Mouse (Mus musculus): ENCODE data around the gene Slc24a3.

Gene Slc24a3

GRCm38 (mm10) chr2:145197076-145197475 is 29.5 kb downstream of the Slc24a3 start:
- peak; percentile 10 for DNase-seq (ENCODE audit: low spot score)

- DNase-seq (ENCODE audit: low spot score), result no peak
Observed at GRCm38 (mm10) chr2:145213587-145213986, 46.0 kb downstream of the Slc24a3 start.

- DNase-seq (ENCODE audit: low spot score), result no peak
Observed at GRCm38 (mm10) chr2:145214086-145214831, 46.7 kb downstream of the Slc24a3 start.

DNA sequence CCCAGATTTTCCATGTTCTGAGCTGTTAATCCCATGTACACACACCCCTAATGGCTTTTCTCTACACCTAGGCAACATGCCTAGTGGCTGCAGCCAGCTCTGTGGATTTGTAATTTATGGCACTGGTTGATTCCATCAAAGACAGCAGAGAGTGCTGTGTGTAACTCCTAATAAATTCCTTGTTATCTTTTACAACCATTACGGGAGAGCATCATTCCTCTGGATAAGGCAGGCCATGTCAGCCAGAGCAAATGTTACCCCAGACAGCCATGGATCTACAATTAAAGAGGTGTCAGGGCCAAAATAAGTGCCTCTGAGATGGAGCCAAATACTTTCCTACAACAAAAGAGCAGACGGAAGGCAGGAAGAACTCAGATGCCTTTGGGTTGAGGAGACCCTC is 49.0 kb downstream of the Slc24a3 start:
- no peak for DNase-seq (ENCODE audit: low spot score)

- no peak for DNase-seq (ENCODE audit: low spot score)
Observed at GRCm38 (mm10) chr2:145217422-145217821, 49.9 kb downstream of the Slc24a3 start.

GRCm38 (mm10) chr2:145219246-145219645 is 51.7 kb downstream of the Slc24a3 start:
- no peak for DNase-seq (ENCODE audit: low spot score)

- no peak for DNase-seq (ENCODE audit: low spot score)
Observed at GRCm38 (mm10) chr2:145223646-145224045, 56.1 kb downstream of the Slc24a3 start.

DNA sequence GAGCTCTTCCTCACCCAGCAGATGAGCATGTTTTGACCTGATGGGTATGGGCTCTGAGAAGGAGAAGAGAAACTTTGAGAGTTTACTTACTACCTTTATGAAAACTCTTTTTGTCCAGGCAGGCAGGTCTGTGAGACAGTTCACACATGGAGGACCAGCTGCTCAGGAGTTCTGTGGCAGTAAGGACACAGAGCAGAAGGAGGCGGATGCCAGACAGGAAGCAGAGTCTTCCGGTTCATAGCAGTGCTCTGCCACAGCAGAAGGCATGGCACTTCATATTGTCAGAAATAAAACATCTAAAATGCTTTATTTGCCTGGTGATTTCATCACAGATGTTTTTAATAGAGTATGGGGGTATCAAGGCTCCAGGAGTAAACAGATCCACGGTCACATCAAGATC is 58.1 kb downstream of the Slc24a3 start:
- no peak for DNase-seq (ENCODE audit: low spot score)

- no peak for DNase-seq (ENCODE audit: low spot score)
Observed at GRCm38 (mm10) chr2:145226100-145226499, 58.5 kb downstream of the Slc24a3 start.

GRCm38 (mm10) chr2:145227351-145227750 is 59.8 kb downstream of the Slc24a3 start:
- no peak for DNase-seq (ENCODE audit: low spot score)

DNA sequence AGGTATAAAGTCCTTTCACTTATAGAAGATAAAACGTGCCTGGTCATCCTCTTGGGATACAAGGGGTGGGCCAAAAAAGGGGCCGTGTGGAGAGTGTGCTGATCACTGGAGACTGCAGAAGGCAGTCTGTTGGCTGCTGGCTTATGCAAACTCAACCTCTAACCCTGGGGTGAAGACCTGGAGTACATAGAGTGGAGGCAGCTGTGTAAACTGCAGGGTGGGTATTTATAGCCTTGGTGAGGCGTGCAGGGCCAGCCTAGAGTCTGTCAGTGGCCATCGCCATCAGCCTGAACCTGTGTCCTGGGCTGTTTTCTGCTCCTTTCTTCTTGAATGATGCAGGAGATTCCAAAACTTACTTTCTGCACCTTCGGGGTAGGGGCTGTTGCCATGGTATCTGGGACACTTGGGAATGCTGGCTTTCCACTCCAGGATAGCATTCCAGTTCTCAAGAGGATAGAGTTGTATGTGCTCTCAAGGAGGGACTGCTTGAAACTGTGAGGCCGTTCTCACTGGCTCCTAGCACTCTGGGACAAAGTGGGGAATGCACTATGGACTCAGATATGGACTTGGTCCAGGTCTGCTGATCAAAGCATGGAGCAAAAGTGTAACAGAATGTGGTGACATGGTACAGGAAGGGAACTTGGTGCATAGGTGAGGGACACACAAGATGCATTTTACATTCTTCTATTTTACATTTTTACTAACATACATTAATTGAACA is 65.4 kb downstream of the Slc24a3 start:
- DNase-seq (ENCODE audit: low spot score), result no peak

DNA sequence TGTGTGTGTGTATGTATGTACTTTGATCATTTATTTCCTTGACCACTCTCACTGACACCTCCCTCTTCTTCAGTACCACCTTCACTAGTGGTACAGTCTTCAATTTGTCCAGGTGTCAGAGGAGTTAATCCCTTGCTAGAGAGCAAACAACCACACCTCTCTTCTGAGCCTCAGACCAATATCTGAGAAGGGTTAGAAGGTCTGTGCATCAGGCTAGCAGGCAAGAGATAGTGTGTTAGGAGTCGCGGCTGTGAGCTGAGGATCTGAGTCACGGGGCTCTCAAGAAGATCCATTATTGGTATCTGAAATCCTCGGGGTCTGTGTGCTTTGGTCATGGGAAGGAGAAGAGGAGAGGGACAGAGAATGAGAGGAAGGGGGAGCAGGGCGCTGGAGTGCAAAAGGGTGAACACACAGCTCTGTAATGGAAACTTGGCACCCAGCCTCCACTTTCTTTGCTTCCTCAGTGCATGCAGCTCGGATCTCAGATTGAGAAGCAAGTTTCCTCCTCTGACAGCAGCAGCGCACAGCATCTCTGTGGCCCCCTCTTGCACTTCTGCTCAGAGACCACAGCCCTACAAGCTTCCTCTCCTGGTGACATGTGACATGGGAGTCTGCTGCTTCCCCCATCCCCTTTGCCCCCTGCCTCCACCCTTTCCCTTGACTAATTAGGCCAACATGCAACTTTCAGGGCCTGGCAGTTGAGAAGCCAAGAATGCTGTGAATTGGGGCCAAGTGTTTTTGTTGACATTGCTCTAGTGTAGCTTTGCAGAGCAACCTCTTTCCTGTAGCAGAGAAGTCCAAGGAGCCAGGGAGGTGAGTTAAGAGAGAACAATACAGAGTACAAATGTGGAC is 66.2 kb downstream of the Slc24a3 start:
- peak; percentile 27 for DNase-seq (ENCODE audit: low spot score)

DNA sequence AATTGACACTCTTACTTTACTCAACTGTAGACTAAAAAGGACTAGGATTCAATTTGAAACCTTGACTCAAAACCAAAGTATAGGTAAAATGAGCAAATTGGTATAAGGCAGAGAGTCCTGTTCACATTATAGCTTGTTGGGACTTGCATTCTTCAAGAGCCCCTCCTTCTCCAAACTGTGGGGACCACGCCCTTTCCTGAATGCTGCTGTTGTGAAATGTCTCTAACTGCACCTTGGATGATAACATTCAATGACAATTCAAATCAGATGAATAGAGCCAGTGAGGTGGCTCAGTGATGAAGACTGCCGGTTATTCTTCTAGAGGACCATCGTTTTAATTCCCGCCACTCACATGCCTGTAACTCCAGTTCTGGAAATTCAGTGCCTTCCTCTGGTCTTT is 78.8 kb downstream of the Slc24a3 start:
- DNase-seq (ENCODE audit: low spot score), result no peak

DNA sequence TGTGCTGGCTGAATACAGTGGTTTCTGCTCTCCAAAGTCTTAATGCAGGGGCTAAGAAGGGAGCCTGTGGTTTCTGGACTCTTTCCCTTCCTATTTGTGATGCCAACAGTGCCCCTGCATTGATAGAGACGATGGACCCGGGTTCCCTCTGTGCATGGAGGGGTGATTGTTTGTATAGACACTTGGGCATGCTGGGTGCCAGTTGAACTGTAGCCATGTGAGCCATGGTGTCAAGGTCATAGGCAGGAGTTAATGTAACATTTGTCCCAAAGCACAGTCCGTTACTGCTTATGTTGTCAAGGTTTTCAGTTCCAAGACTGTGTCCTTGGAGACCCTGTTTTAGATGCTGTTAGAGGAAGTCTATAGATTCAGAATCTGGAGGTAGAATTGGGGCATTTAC is 80.6 kb downstream of the Slc24a3 start:
- no peak for DNase-seq (ENCODE audit: low spot score)

GRCm38 (mm10) chr2:145257332-145257731 is 89.8 kb downstream of the Slc24a3 start:
- DNase-seq (ENCODE audit: low spot score), result no peak

DNA sequence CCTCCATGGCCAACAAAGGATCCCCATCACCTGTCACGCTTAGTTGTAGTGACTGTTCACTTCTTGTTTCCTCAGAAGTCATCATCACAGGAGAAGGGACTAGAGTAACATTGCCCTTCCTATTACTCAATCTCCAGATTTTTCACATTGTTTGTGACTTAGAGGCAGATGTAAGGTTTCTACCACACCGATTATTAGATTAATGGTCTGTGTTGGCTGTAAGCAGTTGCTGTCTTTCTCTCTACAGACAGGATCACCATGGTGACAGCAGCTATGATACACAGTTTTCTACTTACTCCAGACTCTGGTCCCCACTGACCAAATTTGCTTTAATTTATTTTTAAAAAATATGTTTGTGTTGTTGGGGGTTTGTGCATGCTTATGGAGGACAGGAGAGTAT is 90.3 kb downstream of the Slc24a3 start:
- DNase-seq (ENCODE audit: low spot score), result no peak

DNA sequence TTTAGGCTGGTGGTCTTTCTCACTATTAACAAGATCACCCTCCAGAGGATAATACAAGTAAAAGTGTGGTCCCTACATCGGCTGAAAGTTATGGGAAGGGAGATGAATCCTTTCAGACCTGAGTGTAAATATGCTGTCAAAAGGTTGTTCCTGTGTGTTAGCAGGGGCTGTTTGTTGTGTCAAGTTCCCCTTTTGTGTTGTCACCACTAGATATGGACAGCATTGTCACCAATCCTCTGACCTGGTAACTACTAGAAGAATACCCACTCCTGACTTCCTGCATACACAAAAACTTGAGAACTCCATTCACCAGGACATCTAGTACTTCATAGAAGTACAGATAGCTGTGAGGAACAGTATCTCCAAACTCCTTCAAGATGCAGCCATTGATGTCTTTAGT is 93.0 kb downstream of the Slc24a3 start:
- no peak for DNase-seq (ENCODE audit: low spot score)

GRCm38 (mm10) chr2:145262153-145262552 is 94.6 kb downstream of the Slc24a3 start:
- DNase-seq (ENCODE audit: low spot score), result no peak

DNA sequence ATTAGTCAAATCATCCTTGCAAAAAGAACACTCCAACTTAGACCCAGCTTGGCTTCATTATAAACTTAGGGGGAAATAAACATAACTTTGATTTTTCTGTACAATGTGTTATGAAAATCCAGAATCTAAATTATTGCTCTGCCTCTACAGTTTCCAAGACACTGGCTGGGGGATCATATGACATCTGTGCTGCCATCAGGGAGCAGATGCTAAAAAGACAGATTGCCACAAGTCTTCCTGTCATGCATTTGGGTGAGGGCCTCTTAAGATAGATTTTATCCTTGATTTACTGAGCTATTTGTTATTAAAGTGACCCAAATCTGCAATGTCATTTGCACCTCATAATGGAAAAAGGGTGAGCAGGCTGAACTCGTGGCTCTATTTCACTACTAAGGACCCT is 99.2 kb downstream of the Slc24a3 start:
- peak; percentile 26 for DNase-seq (ENCODE audit: low spot score)

DNA sequence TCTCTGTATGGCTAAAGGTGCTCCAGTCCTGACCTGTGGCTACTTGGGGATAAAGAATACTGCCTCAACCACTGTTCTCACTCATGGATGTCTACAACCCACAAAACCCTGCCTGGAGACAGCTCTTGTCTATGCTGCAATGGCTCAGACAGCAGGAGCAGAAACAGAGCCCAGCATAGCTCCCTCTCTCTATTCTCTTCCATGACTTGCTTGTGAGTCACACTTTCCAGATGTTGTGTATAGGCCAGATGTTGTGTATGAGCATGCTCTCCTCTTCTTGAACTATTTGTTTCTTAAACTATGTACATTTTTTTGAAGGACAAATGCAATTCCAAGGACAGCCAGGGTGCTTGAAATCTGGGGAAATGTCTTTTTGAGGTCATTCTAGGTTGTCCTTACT is 101.4 kb downstream of the Slc24a3 start:
- no peak for DNase-seq (ENCODE audit: low spot score)

GRCm38 (mm10) chr2:145269410-145269809 is 101.9 kb downstream of the Slc24a3 start:
- DNase-seq (ENCODE audit: low spot score), result no peak

- DNase-seq (ENCODE audit: low spot score), result no peak
Observed at GRCm38 (mm10) chr2:145274016-145274677, 106.6 kb downstream of the Slc24a3 start.

Measured in layer of hippocampus, adult 9-10 months (tissue).